Mouse (Mus musculus) spleen, adult 2 months (tissue): ENCODE measurements at regions not wholly inside any gene's neighbourhood (a gene's known extent, or its start where the extent isn't known, plus 50 kb on each side); places are given as distances from the start of the nearest gene placed in this dataset.

Source experiments
- CTCF ChIP-seq: fragments of 200-500 bp; IDR thresholded peaks from 2 replicates; pipeline ENCODE4 v1.5.1; 2011; ENCODE audit warnings: mild to moderate bottlenecking, inconsistent platforms; ENCODE audit not compliant: insufficient read depth, insufficient read length, insufficient replicate concordance; ENCODE audit errors: extremely low read depth
- POLR2A ChIP-seq: fragments of 200-500 bp; IDR thresholded peaks from 2 replicates; pipeline ENCODE4 v1.6.1; 2011; ENCODE audit warnings: low read depth, low read length, inconsistent platforms

- TF ChIP-seq CTCF (no peak), POLR2A (no peak)
Observed at GRCm38 (mm10) chr2:48624040-48624439, 189.9 kb upstream of the Acvr2a start.
